Mouse (Mus musculus) liver, embryonic 15.5 days (tissue): ENCODE measurements at regions not wholly inside any gene's neighbourhood (a gene's known extent, or its start where the extent isn't known, plus 50 kb on each side); places are given as distances from the start of the nearest gene placed in this dataset.

Experiments
- ATAC-seq: fragments of 200-750 bp; cut with Nextera tagmentation; 2 replicates; pipeline ENCODE4 v1.8.0; 2017; ENCODE audit warnings: moderate number of reproducible peaks, mild to moderate bottlenecking, moderate library complexity; ENCODE audit not compliant: insufficient read depth
- H3K27ac ChIP-seq: fragments of 300-500 bp; sonication (generic); replicated peaks from 2 replicates; pipeline ENCODE4 v1.5.1; 2015; ENCODE audit warnings: mild to moderate bottlenecking, inconsistent platforms
- H3K27me3 ChIP-seq: fragments of 300-500 bp; sonication (generic); 2 replicates; pipeline ENCODE4 v1.6.1; 2015; ENCODE audit warnings: mild to moderate bottlenecking, inconsistent platforms
- H3K36me3 ChIP-seq: fragments of 300-500 bp; sonication (generic); replicated peaks from 2 replicates; pipeline ENCODE4 v1.6.1; 2015; ENCODE audit warnings: moderate library complexity, mild to moderate bottlenecking, inconsistent platforms
- H3K4me1 ChIP-seq: fragments of 300-500 bp; sonication (generic); replicated peaks from 2 replicates; pipeline ENCODE4 v1.6.1; 2015; ENCODE audit warnings: inconsistent platforms
- H3K4me2 ChIP-seq: fragments of 300-500 bp; sonication (generic); 2 replicates; pipeline ENCODE4 v1.6.1; 2015; ENCODE audit warnings: moderate library complexity, mild to moderate bottlenecking, inconsistent platforms
- H3K4me3 ChIP-seq: fragments of 300-500 bp; sonication (generic); replicated peaks from 2 replicates; pipeline ENCODE4 v1.5.1; 2015; ENCODE audit warnings: mild to moderate bottlenecking, inconsistent platforms
- H3K9ac ChIP-seq: fragments of 300-500 bp; sonication (generic); 2 replicates; pipeline ENCODE4 v1.6.1; 2015; ENCODE audit warnings: moderate library complexity, mild to moderate bottlenecking, inconsistent platforms
- H3K9me3 ChIP-seq: fragments of 300-500 bp; sonication (generic); replicated peaks from 2 replicates; pipeline ENCODE4 v1.6.1; 2016; ENCODE audit warnings: inconsistent platforms
- WGBS: fragments of 180-500 bp; shearing (Covaris S2); methylation state at CpG from one replicate; pipeline ENCODE4 v1.1.7; 2015; ENCODE audit warnings: mixed read lengths; ENCODE audit not compliant: insufficient replicate concordance; 5-methylcytosine and 5-hydroxymethylcytosine counted together

DNA sequence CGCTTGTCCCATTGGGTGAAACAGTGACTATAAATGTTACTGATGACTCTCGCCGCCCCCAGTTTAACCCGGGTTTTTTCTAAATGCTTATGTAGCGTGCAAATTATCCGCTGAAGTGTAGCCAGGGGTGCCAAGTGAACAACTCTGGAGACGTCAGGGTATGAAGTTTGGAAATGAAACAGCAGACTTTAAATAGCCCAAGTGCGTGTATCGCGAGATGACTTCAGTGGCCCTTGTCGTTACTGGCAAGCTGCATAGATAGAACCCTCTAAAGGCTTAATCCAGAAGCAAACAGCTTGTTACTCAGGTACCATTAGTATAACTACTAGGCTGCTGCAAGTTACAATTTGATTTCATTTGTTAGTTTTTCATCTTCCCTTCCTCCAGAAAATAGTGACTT lies 192.1 kb upstream of the Eya4 start:
- no peaks in the 10 kb centered on the region for H3K27me3 ChIP-seq
- H3K36me3 ChIP-seq, result no peaks in the 10 kb centered on the region
- H3K9me3 ChIP-seq, result no peaks in the 10 kb centered on the region
- no peak for ATAC-seq
- no peak overlapping the region for H3K27ac ChIP-seq
- H3K4me1 ChIP-seq, result no peaks in the 10 kb centered on the region
- 76% methylated on average over 11 of the region's 11 CpGs for WGBS
- H3K4me3 ChIP-seq, result no peak overlapping the region
- no peak overlapping the region for H3K9ac ChIP-seq
- H3K4me2 ChIP-seq, result no peak overlapping the region

DNA sequence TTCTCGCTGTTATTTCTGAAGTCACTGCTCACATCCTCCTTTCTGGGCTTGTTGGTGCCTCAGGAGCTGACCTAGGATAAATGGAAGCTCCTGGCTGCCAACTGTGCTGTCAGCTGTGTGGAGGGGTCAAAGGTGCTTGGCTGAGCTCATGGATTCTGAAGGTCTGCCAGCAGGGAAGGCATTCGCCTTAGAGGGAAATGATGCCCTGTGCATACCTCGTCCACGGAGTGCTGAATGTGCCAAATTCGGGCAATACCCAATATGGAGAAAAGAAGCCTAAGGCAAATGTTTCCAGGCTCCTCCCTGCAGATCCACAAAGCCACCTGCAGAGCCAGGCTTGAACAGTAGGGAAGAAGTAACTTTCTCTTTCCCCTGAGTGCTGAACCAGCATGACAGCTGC lies 191.3 kb upstream of the Eya4 start:
- ATAC-seq, result no peak
- no peak overlapping the region for H3K4me3 ChIP-seq
- no peaks in the 10 kb centered on the region for H3K27me3 ChIP-seq
- H3K4me1 ChIP-seq, result no peaks in the 10 kb centered on the region
- 50% methylated on average over 5 of the region's 5 CpGs for WGBS
- no peak overlapping the region for H3K9ac ChIP-seq
- no peak overlapping the region for H3K4me2 ChIP-seq
- H3K9me3 ChIP-seq, result no peaks in the 10 kb centered on the region
- no peaks in the 10 kb centered on the region for H3K36me3 ChIP-seq
- H3K27ac ChIP-seq, result no peak overlapping the region

DNA sequence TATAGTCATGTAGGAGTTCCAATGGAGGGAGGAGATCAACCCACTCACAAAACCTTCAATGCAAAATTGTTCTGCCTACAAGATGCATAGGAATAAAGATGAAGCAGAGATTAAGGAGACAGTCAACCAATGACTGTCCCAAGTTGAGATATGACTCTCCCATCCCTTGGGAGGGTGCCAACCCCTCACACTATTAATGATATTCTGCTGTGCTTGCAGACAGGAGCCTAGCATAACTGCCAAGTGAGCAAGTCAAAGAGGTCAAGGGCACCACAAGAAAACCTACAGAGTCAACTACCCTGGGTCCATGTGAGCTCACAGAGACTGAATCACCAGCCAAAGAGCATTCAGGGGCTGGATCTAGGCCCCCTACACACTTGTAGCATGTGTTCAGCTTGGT lies 184.1 kb upstream of the Eya4 start:
- Histone ChIP-seq H3K4me2 (no peak overlapping the region), H3K27ac (no peak overlapping the region), H3K9me3 (no peaks in the 10 kb centered on the region), H3K36me3 (no peaks in the 10 kb centered on the region), H3K4me3 (no peak overlapping the region), H3K27me3 (no peaks in the 10 kb centered on the region), H3K4me1 (no peaks in the 10 kb centered on the region), H3K9ac (no peak overlapping the region)
- no peak for ATAC-seq

DNA sequence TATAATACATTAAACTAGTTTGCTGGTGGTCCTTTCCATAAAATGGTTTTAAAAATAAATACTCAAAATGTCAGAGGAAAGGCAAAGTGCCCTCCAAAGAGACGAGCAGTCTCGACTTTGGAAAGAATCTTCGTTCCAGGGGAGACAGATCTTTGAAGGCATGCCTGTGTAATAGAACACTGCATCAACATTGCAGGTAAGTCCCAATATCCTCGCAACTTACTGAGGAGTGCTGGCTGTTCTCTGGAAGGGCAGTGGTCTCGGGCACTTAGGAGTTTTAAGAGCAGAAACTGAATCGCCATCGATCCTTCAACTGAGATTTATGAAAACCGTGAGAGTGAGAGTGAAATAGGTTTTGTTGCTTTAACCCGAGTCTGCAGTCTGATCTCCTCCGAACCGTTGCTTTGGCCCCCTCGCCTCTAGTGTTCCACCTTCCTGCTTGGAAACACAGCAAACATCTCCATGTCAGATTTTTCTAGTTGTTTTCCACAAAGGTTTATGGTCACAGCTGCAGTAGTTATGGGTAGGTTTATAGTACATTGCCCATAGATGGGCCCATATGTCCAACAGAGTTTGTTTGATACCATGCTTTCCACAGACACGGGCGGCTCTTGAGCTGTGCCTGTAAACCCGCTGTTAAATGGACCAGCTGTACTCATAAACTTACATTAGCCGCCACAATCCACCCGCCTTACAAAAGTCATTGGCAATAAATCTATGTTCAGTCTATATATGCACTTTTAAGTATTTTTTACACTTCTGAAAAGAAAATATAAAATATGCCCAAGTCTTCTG lies 181.6 kb upstream of the Eya4 start:
- H3K9me3 ChIP-seq, result no peaks in the 10 kb centered on the region
- 75% methylated on average over 17 of the region's 17 CpGs for WGBS
- H3K9ac ChIP-seq, result no peak overlapping the region
- no peak overlapping the region for H3K4me2 ChIP-seq
- no peaks in the 10 kb centered on the region for H3K4me1 ChIP-seq
- no peaks in the 10 kb centered on the region for H3K36me3 ChIP-seq
- no peak overlapping the region for H3K4me3 ChIP-seq
- ATAC-seq, result no peak
- H3K27ac ChIP-seq, result no peak overlapping the region
- no peaks in the 10 kb centered on the region for H3K27me3 ChIP-seq

DNA sequence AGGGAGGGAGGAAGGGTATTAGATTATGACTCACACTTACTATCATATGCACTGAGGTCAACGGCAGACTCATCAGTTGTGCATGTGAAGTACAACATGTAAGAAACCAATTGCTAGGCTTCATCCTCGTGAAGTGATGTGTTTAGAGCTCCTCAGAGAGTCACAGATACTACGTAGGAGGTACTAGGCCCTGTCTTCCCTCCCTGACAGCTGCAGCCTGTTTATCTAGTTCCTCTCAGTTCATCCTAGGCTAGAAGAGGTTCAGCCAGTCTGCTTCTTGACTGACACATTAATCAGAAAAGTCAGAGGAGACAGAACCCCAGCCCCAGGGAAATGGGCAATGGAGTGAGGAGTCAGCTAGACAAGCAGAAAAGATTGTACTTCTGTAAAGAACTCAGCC lies 180.1 kb upstream of the Eya4 start:
- 52% methylated on average over 3 of the region's 3 CpGs for WGBS
- Histone ChIP-seq H3K4me1 (no peaks in the 10 kb centered on the region), H3K27me3 (no peaks in the 10 kb centered on the region), H3K27ac (no peak overlapping the region), H3K9me3 (no peaks in the 10 kb centered on the region), H3K4me2 (no peak overlapping the region), H3K9ac (no peak overlapping the region), H3K4me3 (no peak overlapping the region), H3K36me3 (no peaks in the 10 kb centered on the region)
- ATAC-seq, result no peak

DNA sequence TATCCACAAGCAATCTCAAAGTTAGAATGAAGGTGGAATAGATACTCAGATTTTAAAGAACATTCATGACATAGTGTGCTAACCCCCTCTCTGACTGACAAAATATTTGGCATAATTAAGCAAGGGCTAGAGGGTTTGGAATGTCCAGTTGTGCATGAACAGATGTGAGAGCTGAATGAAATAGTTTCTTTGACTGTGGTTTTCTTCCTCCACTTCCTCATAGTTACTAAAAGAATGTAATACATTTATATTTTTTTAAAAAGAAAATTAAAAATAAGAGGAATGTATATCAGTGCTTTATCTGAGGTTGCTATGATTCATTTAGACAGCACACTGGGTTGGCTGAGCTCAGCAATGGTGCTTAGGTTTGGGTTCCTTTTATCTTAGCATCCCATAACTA lies 176.2 kb upstream of the Eya4 start:
- no peaks in the 10 kb centered on the region for H3K36me3 ChIP-seq
- no peak overlapping the region for H3K27ac ChIP-seq
- H3K4me2 ChIP-seq, result no peak overlapping the region
- H3K4me1 ChIP-seq, result no peaks in the 10 kb centered on the region
- H3K27me3 ChIP-seq, result no peaks in the 10 kb centered on the region
- no peak for ATAC-seq
- H3K9me3 ChIP-seq, result no peaks in the 10 kb centered on the region
- H3K4me3 ChIP-seq, result no peak overlapping the region
- H3K9ac ChIP-seq, result no peak overlapping the region

DNA sequence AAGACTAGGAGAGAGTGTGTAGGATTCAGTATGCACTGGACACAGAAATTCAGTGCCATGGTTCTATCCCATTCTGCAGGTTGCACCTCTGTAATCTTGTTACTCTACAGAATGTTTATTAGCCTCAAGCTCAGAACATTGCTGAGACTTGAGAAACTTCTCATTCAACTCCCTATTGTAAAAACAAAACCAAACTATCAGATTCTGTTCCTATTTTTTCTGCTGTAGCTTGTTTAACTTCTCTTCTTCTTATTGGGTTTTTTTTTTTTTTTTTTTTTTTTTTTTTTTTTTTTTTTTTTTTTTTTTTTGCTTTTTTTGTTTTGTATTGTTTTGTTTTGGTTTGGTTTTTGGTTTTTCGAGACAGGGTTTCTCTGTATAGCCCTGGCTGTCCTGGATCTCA lies 172.1 kb upstream of the Eya4 start:
- WGBS, result 14% methylated on average over 1 of the region's 1 CpGs
- Histone ChIP-seq H3K4me1 (no peaks in the 10 kb centered on the region), H3K27ac (no peak overlapping the region), H3K27me3 (no peaks in the 10 kb centered on the region), H3K9me3 (no peaks in the 10 kb centered on the region), H3K4me3 (no peak overlapping the region), H3K36me3 (no peaks in the 10 kb centered on the region), H3K4me2 (no peak overlapping the region), H3K9ac (no peak overlapping the region)
- ATAC-seq, result no peak

DNA sequence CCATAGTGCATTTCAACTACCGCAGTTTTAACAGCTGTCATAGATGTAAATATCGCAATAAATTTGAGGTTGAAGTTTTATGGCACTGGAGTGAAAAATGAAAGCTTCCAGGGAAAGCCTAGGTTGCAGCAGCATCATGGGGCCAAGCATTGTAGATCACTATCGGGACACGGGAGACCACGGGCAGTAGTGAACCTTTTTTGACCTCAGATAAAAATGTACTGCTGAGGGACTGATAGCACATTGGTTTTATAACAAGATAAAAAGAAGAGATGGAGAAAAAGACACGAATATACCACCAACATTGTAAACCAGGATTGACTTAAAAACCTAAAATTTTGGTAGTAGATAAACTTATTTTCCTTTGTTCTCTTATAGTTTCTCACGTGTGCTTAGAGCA lies 143.1 kb upstream of the Eya4 start:
- Histone ChIP-seq H3K4me1 (no peaks in the 10 kb centered on the region), H3K27ac (no peak overlapping the region), H3K9ac (no peak overlapping the region), H3K4me3 (no peak overlapping the region), H3K9me3 (no peaks in the 10 kb centered on the region), H3K27me3 (no peaks in the 10 kb centered on the region), H3K36me3 (no peaks in the 10 kb centered on the region), H3K4me2 (no peak overlapping the region)
- 44% methylated on average over 7 of the region's 7 CpGs for WGBS
- no peak for ATAC-seq

DNA sequence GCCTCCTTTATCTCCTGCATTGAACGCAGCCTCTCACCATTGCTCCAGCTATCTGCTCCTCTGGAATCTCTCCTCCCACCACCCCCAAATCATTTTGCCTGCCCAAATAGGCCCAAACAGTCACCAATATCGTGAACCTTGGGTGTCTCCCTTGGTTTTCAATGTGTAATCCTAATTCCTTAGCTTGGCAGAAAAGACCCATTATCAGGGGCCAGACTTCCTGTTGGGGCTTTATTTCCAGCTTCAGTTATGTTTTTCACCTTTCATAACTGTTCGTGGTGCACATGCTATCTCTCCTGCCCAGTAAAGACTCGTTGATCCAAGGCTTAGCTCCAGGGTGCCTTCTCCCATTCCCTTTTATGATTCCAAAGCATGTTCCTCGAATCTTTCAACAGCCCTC lies 142.4 kb upstream of the Eya4 start:
- 20% methylated on average over 5 of the region's 5 CpGs for WGBS
- Histone ChIP-seq H3K27me3 (no peaks in the 10 kb centered on the region), H3K9ac (no peak overlapping the region), H3K4me2 (no peak overlapping the region), H3K27ac (no peak overlapping the region), H3K4me1 (no peaks in the 10 kb centered on the region), H3K36me3 (no peaks in the 10 kb centered on the region), H3K9me3 (no peaks in the 10 kb centered on the region), H3K4me3 (no peak overlapping the region)
- no peak for ATAC-seq

DNA sequence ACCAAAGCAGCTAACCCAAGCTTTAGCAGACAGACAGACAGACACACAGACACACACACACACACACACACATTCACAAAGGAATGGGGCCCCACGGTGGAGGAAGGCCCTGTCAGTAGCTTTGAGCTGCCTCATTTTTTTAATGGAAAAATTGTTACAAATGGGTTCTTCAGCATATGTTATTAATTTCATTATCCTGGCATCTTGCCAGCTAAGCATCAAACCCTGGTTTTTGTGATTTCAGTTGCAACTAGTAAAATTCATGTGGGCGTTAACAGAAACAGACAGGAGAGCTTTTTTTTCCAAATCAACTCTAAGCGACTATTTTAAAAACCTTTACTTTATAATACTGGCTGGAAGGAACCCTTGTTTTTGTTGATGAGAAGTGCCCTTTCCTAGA lies 138.4 kb upstream of the Eya4 start:
- no peaks in the 10 kb centered on the region for H3K27me3 ChIP-seq
- H3K9ac ChIP-seq, result no peak overlapping the region
- H3K36me3 ChIP-seq, result no peaks in the 10 kb centered on the region
- WGBS, result 61% methylated on average over 3 of the region's 3 CpGs
- no peaks in the 10 kb centered on the region for H3K9me3 ChIP-seq
- no peak for ATAC-seq
- no peak overlapping the region for H3K4me3 ChIP-seq
- no peak overlapping the region for H3K27ac ChIP-seq
- no peaks in the 10 kb centered on the region for H3K4me1 ChIP-seq
- no peak overlapping the region for H3K4me2 ChIP-seq

DNA sequence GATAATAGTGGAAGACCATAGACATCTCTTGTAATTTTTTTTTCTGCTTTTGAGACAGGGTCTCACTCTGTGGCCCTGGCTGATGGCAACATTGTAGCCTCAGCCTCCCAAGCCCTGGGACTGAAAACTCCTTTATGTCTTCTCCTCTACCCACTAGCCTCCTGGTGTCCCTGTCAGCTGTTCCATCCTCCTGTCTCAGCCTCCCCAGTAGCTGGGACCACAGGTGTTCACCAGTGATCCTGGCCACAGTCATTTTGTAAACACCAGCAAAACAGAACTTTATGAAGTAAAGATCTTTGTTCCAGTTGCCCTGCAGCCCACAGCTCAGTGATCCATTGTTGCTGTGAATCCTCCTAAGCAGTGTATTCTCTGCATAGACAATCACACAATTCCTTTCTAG lies 129.9 kb upstream of the Eya4 start:
- H3K27ac ChIP-seq, result no peak overlapping the region
- H3K27me3 ChIP-seq, result no peaks in the 10 kb centered on the region
- no peaks in the 10 kb centered on the region for H3K36me3 ChIP-seq
- ATAC-seq, result no peak
- H3K4me1 ChIP-seq, result no peaks in the 10 kb centered on the region
- no peak overlapping the region for H3K4me3 ChIP-seq
- no peak overlapping the region for H3K4me2 ChIP-seq
- no peak overlapping the region for H3K9ac ChIP-seq
- no peaks in the 10 kb centered on the region for H3K9me3 ChIP-seq

DNA sequence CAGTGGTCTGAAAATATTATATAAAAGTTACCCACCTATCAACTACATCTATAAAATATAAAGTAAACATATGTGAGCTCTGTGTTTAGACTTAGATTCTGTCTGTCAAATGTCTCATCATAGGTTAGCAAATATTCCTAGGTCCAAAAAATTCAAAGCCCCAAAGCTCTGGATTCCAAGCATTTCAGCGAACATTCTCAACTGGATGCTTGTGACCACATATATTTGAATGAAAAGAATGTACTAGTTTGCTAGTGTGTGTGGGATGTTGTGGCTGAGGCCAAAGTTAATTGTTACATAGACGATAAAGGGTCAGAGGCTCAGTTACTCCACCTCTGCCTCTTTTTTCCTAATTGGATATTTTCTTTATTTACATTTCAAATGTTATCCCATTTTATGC lies 128.3 kb upstream of the Eya4 start:
- ATAC-seq, result no peak
- H3K4me3 ChIP-seq, result no peak overlapping the region
- H3K4me2 ChIP-seq, result no peak overlapping the region
- H3K36me3 ChIP-seq, result no peaks in the 10 kb centered on the region
- no peaks in the 10 kb centered on the region for H3K27me3 ChIP-seq
- H3K9ac ChIP-seq, result no peak overlapping the region
- WGBS, result 66% methylated on average over 2 of the region's 2 CpGs
- no peak overlapping the region for H3K27ac ChIP-seq
- no peaks in the 10 kb centered on the region for H3K4me1 ChIP-seq
- H3K9me3 ChIP-seq, result no peaks in the 10 kb centered on the region
